Mouse (Mus musculus) megakaryocyte, embryonic 14.5 days (primary cell): ENCODE measurements at regions not wholly inside any gene's neighbourhood (a gene's known extent, or its start where the extent isn't known, plus 50 kb on each side); places are given as distances from the start of the nearest gene placed in this dataset.
"Not testable (repeated sequence)": the region's sequence is repeated elsewhere in the genome, so short reads cannot be mapped to it uniquely, and the experiment has no call there.

Source experiments
- H3K27me3 ChIP-seq: replicated peaks from 2 replicates; pipeline ENCODE3; 2012; ENCODE audit warnings: inconsistent platforms
- H3K36me3 ChIP-seq: replicated peaks from 2 replicates; pipeline ENCODE3; 2012; ENCODE audit warnings: low read length, inconsistent platforms, mixed read lengths
- H3K4me1 ChIP-seq: 2 replicates; pipeline ENCODE4 v1.6.1; 2012; ENCODE audit warnings: inconsistent platforms
- H3K4me3 ChIP-seq: replicated peaks from 2 replicates; pipeline ENCODE3; 2012; ENCODE audit warnings: moderate library complexity, mild to moderate bottlenecking, inconsistent platforms
- H3K9me3 ChIP-seq: 2 replicates; pipeline ENCODE4 v1.6.1; 2012; ENCODE audit warnings: inconsistent platforms
- FLI1 ChIP-seq: IDR thresholded peaks from 2 replicates; pipeline ENCODE4 v1.6.1; 2012; ENCODE audit warnings: low read length, inconsistent platforms, mixed read lengths
- GATA1 ChIP-seq: IDR thresholded peaks from 3 replicates; pipeline ENCODE4 v1.6.1; 2012; ENCODE audit warnings: mixed read lengths, low read length, inconsistent platforms, borderline replicate concordance

- TF ChIP-seq GATA1 (no peak), FLI1 (no peak)
- Histone ChIP-seq H3K36me3 (no peaks in the 10 kb centered on the region), H3K4me3 (no peak overlapping the region), H3K9me3 (0 out of 2 replicates have a peak, but pooled peaks cover 6% of the 10 kb centered on the region), H3K4me1 (no peaks in the 10 kb centered on the region), H3K27me3 (no peaks in the 10 kb centered on the region)
Observed at GRCm38 (mm10) chr5:59831836-59832235, 1976.8 kb upstream of the G6pd2 start.

DNA sequence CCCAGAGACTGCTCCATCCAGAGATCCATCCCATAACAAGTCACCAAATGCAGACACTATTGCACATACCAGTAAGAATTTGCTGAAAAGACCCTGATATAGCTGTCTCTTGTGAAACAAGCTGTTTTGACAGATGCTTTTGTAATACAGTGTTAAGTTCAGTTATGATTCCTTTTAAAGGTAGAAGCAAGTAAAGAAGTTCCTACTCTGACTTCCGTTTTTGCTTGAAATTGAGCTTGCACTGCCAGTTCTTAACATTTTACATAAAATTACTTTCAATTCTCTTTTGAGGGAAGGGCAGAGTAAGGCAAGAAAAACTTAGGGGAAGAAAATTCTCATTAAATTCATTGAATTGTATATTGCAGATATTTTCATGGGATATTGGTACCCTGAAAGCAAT is 1962.9 kb upstream of the G6pd2 start:
- Histone ChIP-seq H3K36me3 (no peaks in the 10 kb centered on the region), H3K9me3 (no peaks in the 10 kb centered on the region), H3K27me3 (no peaks in the 10 kb centered on the region), H3K4me3 (no peak overlapping the region), H3K4me1 (no peaks in the 10 kb centered on the region)
- TF ChIP-seq GATA1 = no peak
- no peak for TF ChIP-seq FLI1

DNA sequence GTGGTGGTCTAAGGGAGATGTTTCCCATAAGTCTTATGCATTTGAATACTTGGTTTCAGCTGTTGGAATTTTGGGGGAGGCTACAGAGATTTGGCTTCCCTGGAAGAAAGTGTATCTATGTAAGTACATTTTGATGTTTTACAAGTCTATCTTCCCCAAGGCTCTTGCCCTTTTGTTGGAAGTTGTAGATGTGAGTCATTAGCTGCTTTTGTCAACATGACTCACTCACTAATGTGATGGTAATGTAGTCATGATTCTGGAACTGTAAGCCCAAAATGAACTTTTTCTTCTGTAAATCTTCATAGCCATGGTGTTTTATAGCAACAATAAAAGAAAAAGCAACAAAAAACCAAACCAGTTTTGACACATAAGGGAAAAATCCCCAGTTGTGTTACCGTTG is 1961.0 kb upstream of the G6pd2 start:
- Histone ChIP-seq H3K9me3 (peaks cover 3% of the 10 kb centered on the region; the same call in 1 of the 2 replicates), H3K27me3 (no peaks in the 10 kb centered on the region), H3K4me3 (no peak overlapping the region), H3K4me1 (no peaks in the 10 kb centered on the region), H3K36me3 (no peaks in the 10 kb centered on the region)
- no peak for TF ChIP-seq FLI1
- no peak for TF ChIP-seq GATA1

DNA sequence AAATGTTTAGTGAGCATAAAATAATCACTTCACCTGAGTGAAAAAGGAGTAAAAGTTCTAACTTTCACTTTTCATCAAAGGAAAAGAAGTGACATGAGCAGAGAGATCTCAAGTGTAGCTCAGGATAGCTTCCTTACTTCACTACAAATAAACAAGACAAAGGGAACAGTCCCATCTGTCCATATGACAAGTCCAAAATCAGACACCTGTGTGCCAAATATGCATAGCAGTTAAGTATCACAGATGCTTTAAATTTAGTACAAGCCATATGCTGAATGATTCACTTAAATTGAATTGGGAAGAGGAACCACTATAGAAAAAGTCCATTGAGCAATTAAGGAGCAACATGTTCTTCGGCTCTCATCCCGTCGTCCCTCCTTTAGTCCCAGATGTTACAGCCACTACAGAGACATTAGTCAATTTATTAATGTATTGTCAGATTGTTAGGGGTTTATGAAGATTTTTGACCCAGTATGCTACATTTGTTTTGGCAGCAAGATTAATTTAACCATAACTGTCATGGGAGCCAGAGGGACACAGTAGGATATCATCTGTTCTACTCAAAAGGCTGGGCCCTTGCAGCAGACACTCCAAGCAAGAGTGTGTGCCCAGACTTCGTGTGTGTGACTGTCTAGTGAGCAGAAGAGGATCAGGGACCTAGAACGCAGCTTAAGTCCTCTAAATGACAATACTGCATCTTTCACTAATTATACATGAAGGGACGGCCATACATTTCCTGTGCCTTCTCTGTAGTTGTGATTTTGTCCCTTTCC is 1914.5 kb upstream of the G6pd2 start:
- H3K9me3 ChIP-seq = no peaks in the 10 kb centered on the region
- H3K4me3 ChIP-seq = no peak overlapping the region
- H3K36me3 ChIP-seq = no peaks in the 10 kb centered on the region
- no peak for TF ChIP-seq GATA1
- TF ChIP-seq FLI1 = no peak
- H3K27me3 ChIP-seq = no peaks in the 10 kb centered on the region
- H3K4me1 ChIP-seq = no peaks in the 10 kb centered on the region

- no peaks in the 10 kb centered on the region for H3K9me3 ChIP-seq
- H3K36me3 ChIP-seq = no peaks in the 10 kb centered on the region
- no peaks in the 10 kb centered on the region for H3K4me1 ChIP-seq
- no peak overlapping the region for H3K4me3 ChIP-seq
- TF ChIP-seq GATA1 (no peak), FLI1 (no peak)
- H3K27me3 ChIP-seq = no peaks in the 10 kb centered on the region
Observed at GRCm38 (mm10) chr5:59921910-59922309, 1886.7 kb upstream of the G6pd2 start.

DNA sequence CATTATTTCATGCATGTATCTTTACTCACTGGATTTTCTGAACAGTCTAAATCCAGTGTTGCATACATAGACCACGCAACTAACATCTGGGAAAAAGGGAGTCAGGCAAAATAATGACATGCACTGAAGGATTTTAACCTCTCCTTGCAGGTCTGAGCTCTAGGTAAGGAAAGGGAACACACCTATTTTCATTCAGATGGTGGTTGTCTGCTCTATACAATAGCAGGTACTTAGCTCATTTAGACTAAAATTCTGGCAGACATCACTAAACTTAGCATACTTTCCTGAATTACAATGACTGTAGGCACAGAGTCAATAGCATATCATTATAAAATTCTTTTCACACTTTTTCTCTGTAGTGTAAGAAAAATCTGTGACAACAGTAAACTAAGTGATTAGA is 1867.8 kb upstream of the G6pd2 start:
- H3K9me3 ChIP-seq = no peaks in the 10 kb centered on the region
- no peaks in the 10 kb centered on the region for H3K27me3 ChIP-seq
- no peak for TF ChIP-seq FLI1
- TF ChIP-seq GATA1 = no peak
- no peak overlapping the region for H3K4me3 ChIP-seq
- H3K36me3 ChIP-seq = no peaks in the 10 kb centered on the region
- H3K4me1 ChIP-seq = no peaks in the 10 kb centered on the region

DNA sequence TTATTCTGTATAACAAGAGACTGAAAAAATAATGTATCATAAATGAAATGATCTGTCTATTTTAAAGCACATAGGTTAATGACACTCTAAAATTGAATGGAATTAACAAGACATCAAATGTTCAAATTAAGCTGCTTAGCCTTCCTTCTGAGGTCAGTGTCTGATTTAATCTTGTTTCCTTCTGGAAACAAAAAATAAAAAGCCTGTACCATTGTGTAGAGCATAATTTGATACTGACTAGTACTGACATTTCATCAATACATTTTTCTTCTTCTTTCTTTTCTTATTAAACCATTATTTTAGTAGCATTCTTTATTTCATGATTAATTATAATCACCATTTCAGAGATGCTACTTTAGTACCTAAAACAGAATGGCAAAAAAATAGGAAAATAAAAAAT is 1862.9 kb upstream of the G6pd2 start:
- no peaks in the 10 kb centered on the region for H3K27me3 ChIP-seq
- H3K4me3 ChIP-seq = no peak overlapping the region
- H3K9me3 ChIP-seq = no peaks in the 10 kb centered on the region
- no peaks in the 10 kb centered on the region for H3K4me1 ChIP-seq
- H3K36me3 ChIP-seq = no peaks in the 10 kb centered on the region
- TF ChIP-seq FLI1 = no peak
- TF ChIP-seq GATA1 = no peak

DNA sequence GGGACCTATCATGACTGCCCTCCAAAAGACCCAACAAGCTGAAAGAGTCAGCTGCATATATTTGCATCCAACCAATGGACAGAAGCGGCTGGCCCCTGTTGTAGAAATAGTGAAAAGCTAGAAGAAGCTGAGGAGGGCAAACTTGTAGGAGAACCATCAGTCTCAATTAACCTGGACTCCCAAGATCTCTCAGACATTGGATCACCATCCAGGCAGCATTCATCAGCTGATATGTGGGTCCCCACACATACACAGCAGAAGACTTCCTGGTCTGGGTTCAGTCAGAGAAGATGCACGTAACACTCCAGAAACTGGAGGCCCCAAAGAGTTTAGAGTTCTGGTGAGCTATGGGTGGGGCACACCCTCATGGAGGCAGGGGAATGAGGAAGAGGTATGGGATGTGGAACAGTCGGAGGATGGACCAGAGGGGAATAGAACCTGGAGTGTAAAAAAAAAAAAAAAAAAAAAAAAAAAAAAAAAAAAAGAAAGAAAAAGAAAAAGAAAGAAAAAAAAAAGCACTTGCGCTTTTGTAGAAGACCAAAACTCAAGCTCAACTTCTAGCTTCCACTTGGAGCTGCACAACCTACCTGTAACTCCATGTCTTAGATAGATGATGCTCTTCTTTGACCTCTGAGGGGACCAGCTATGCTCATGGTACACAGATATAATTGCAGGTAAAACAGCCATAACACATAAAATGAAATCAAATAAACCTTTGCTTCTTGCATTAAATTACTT is 1860.6 kb upstream of the G6pd2 start:
- TF ChIP-seq FLI1 (no peak), GATA1 (no peak)
- no peaks in the 10 kb centered on the region for H3K27me3 ChIP-seq
- H3K4me3 ChIP-seq = no peak overlapping the region
- H3K4me1 ChIP-seq = no peaks in the 10 kb centered on the region
- no peaks in the 10 kb centered on the region for H3K36me3 ChIP-seq
- H3K9me3 ChIP-seq = no peaks in the 10 kb centered on the region

DNA sequence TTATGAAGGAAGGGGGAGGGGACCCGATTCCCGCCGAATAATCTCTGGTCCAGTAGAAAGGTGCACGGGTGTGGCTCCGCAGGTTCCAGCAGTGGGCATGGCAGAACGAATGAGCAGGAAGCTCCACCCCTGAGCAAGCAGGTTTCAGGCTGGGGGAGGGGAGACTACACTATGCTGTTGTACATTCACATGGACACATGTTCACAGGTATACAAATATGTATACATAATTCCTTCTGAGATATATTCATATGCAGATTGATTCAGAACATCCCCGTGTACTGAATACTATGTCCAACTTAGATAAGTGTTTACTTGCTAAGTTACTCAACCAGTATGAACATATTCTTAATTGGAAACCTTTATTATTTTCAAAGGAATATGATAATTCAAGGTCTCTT is 1852.4 kb upstream of the G6pd2 start:
- not testable (repeated sequence) for H3K36me3 ChIP-seq, H3K27me3 ChIP-seq, H3K9me3 ChIP-seq, H3K4me3 ChIP-seq, H3K4me1 ChIP-seq

DNA sequence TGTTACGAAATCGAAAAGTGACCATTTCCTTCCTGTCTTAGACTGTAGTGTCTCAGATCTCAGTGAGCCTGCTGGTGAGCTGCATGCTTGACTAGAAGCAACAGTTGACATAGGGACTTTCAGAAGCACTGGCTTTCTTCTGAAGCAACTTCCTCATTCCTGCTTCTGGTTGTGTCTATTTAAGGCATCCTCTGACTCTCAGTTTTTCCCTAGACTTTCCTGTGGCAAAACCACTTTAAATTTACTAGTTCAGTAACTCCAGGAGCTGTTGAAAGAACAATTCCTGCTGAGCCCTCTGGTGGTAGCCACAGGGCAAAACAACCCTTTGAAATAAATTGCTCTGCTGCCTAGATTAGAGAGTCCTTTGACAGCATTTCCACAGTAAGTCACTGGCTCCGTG is 1811.9 kb upstream of the G6pd2 start:
- TF ChIP-seq GATA1 = no peak
- TF ChIP-seq FLI1 = no peak
- H3K27me3 ChIP-seq = no peaks in the 10 kb centered on the region

GRCm38 (mm10) chr5:60042603-60043175 is 1765.9 kb upstream of the G6pd2 start:
- H3K27me3 ChIP-seq, H3K4me3 ChIP-seq, H3K4me1 ChIP-seq, H3K36me3 ChIP-seq: not testable (repeated sequence)
- peaks cover 13% of the 10 kb centered on the region for H3K9me3 ChIP-seq

More for the DNA sequence above, 1811.9 kb upstream of the G6pd2 start:
- peaks cover 5% of the 10 kb centered on the region; the same call in 1 of the 2 replicates for H3K4me1 ChIP-seq
- no peaks in the 10 kb centered on the region for H3K36me3 ChIP-seq
- H3K4me3 ChIP-seq = peak overlapping the region; percentile 59
- no peaks in the 10 kb centered on the region for H3K9me3 ChIP-seq
